Mouse (Mus musculus) thymus, adult 18-20 months (tissue): Measurements from ENCODE around the gene Dram1.

ENCODE experiments used
- DNase-seq, 2 experiments: peaks; one replicate each; pipeline ENCODE4 v3.0.0; 2022; ENCODE audit warnings: mixed read lengths in 2 of 2

The Dram1 gene

GRCm38 (mm10) chr10:88281699-88282098 lies 97.2 kb downstream of the Dram1 start:
- no peak for DNase-seq

- no peak for DNase-seq
Observed at GRCm38 (mm10) chr10:88274045-88274444, 104.8 kb downstream of the Dram1 start.
